Mouse (Mus musculus): Measurements from ENCODE around the gene Wdr13.

DNA sequence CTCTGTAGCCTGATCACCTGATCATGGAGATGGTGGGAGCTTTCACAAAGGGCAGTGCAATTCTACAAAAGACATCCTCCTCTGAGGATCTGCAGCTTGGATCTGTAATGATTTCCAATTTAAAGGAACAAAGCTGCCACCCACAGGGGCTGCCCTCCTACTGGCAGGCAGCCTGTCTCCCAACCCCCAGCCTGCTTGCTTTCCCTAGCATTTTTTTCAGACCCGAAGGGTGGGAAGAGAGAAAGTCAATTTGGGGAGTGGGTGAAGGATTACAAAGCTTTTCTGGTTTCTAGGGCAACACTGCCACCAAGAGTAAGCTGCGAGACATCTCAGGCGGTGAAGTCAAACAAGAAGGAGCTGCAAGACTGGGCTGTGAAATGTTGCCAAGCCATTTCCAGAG is 31.7 kb downstream of the Wdr13 start:
- TF ChIP-seq CTCF (IDR thresholded peaks at IDR 0.05; ENCODE audit: borderline replicate concordance, insufficient read depth, low read length) (no peak), POLR2A (IDR thresholded peaks at IDR 0.05; ENCODE audit: low read depth, low read length) (no peak)

Measured in embryonic fibroblast, embryonic 13.5 days (primary cell).